Mouse (Mus musculus) left cerebral cortex, adult 18-20 months (tissue): ENCODE results near the gene Plekhh3. TPM values are rescaled to one million over a fixed set of nuclear protein-coding genes. Genes with fewer than 3 reads are reported as not detected.

Experiments
- DNase-seq, 2 experiments: peaks; one replicate each; pipeline ENCODE4 v3.0.0; 2021 to 2022; ENCODE audit warnings: low spot score in 2 of 2, mixed read lengths in 1 of 2
- total RNA-seq, 2 experiments: library from RNA; stranded (reverse); gene quantifications; 2 replicates each; pipeline ENCODE4 v1.2.3; 2021

Gene Plekhh3
- total RNA-seq, 2 experiments from 2014 or later: 14.2 to 16.7 TPM

- DNase-seq: no peak
Observed at GRCm38 (mm10) chr11:101154648-101155047, 16.5 kb downstream of the Plekhh3 start.

DNA sequence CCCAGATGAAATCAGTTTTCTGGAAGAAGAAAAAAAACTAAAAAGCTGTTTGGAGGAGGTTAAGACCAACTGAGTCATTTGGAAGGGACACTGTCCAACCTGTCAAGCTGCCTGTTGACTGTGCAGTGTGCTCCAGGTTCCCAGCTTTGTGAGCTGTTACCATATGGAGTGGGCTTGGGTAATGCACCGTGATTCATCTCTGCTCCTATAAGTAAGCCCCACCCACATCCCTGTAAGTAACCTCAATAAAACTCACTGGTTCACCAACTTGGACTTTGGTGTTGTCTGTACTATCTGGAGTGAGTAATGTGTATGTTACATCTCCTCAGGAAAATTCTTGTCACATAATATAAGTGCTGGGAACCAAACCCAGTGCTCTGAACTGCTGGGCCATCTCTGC is 18.3 kb downstream of the Plekhh3 start:
- no peak for DNase-seq

- DNase-seq: no peak
Observed at GRCm38 (mm10) chr11:101151063-101151462, 20.1 kb downstream of the Plekhh3 start.

GRCm38 (mm10) chr11:101149178-101150105 is 21.7 kb downstream of the Plekhh3 start:
- DNase-seq: no peak

DNA sequence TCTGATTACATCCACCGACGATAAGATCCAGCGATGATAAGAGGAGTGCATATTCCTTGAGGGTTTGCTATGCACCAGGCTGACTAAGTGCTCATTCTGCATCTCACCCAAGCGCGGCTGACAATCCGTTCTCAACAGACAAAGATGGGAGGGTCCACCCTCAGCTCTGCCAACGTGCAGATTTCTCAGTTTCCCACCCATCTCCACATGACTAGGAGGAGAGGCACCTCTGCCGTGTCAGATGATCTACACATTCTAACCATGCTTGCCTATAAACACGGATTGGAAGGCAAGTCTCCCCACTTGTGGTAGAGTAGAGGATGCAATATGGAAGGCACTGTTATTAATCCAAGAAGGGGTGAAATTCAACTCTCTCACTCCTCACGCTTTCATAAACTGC is 22.4 kb downstream of the Plekhh3 start:
- no peak for DNase-seq

- peak in 1 of 2 experiments; percentile 38 for DNase-seq
Observed at GRCm38 (mm10) chr11:101146377-101146776, 24.8 kb downstream of the Plekhh3 start.

GRCm38 (mm10) chr11:101143338-101144225 is 27.6 kb downstream of the Plekhh3 start:
- peak in 1 of 2 experiments; percentile 44 for DNase-seq

- DNase-seq: no peak
Observed at GRCm38 (mm10) chr11:101142215-101142967, 28.8 kb downstream of the Plekhh3 start.

DNA sequence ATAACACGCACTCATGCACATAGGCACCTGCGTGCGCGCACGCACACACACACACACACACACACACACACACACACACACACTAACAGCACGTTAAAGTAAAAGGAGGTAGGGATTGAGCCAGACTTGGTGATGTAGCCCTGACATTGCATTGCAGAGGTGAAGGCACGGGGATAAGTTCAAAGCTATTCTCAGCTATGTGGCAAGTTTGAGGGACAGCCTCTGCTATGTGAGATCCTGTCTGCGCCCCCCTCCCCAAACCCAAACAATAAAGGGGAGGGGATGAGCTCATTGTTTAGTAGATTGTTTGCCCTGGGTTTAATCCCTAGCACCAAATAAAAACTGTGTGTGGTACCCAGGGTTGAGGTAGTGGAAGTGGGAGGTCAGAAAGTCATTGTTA is 30.1 kb downstream of the Plekhh3 start:
- no peak for DNase-seq

DNA sequence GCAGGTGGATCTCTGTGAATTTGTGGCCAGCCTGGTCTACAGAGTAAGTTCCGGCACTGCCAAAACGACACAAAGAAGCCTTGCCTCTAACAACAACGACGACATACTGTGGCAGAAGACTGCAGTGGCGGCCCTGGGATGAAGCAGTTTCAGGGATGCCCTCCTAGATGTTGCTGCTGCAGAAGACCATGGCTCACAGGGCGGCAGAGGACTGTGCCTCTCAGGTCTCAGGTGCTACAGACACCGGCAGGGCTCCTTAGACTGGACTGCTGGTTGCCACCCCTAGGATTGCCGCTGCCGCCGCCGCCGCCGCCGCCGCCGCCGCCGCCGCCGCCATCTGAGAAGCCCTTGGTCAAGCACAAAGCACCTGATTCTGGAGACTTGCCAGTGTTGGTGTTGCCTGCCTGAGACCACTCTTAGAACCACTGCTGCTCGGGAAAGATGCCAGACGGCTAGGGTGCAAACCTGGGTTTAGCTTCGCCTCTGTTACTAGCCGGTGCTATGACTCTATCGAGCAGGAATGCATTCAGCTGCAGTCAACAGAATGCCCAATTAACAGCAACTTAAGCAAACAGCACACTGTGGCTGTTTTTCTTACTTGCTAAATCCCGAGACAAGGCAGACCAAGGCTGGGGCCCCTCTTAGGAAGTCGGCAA is 30.9 kb downstream of the Plekhh3 start:
- no peak for DNase-seq

DNA sequence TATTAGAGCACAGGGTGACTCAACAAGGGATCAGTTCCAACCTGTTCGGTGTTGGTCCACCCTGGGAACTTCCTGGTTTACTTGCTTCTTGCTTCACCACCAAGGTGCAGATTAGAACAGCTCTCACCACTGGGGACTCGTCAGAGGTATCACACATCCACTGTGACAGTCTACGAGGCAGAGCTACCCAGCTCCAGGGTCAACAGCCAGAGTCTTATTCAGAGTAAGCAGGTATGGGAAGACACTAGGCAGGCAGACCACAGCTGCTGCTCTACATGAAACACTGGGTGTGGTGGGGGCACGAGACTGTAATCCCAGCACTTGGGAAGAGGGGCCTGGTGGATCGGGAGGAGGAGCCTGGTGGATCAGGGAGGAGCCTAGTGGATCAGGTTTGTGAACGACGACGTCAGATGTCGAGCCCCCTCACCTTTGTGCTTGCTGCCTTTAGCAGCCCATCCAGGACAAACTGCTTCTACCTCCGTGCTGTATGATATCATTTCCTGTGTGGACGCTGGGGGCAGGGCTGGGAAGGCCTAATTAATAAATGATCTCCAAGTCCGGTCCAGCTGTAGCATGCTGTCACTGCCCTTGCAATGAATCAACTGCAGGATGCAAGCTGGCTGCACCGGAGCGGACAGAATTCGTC is 32.5 kb downstream of the Plekhh3 start:
- no peak for DNase-seq

- no peak for DNase-seq
Observed at GRCm38 (mm10) chr11:101137000-101137399, 34.2 kb downstream of the Plekhh3 start.

DNA sequence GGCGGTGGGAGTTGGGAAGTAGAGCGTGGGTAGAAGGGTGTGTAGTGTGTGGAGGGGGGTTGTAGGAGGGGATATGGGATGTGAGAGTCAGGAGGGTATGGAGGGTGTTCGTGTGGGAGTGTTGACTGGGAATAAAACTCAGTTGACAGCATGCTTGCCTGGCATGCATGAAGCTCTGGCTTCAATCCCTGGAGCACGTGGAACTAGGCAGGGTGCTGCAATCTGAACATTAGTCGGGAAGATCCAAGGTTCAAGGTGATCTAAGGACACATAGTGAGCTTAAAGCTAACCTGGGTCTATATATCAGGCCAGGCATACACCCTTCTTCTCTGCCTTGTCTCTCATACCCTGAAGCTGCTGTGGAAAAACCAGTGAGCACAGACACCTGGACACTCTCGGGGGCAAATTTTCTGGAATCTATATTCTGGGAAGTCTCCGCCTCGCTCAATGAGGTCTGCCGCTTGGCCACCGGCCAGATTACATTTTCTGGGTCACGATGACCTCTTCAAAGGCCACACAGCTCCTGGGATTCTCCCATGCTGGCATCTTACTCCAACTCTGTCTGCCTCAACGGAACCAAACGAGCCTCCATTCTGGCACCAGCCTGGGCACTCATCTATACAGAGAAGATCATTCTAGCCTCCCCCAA is 36.8 kb downstream of the Plekhh3 start:
- DNase-seq: no peak

DNA sequence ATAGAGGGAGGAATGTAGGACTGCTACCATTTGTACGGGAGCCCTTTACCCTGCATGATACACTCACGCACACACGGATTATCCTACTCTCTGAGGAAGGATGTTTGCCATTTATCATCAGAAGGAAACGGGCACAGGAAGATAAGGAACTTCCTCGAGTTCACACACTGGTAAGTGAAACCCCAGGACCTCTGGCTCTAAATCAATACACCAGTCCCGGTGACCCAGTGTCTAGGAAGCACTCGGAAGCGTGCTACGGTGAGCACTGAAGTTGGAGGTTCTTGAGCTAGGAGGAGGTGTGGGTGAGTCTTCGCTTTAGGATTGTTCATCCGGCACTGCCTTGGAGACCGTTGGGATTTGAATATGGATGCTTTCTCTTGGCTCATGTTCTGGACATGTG is 38.1 kb downstream of the Plekhh3 start:
- DNase-seq: no peak

DNA sequence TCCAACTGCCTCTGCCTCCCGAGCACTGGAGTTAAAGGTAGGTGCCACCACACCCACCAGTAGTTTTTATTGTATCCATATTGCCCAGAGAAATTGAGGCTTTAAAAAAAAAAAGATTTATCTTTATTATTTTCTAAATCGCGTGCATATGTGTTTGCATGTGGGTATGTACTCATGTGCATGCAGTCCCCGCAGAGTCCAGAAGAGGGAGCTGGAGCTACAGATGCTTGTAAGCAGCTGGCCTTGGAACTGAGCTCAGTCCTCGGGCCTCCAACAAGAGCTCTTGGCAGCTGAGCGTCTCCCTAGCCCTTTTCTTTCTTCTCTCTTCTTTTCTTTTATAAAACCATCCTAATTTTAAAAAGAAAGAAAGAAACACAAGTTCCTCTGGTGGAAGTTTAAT is 39.5 kb downstream of the Plekhh3 start:
- DNase-seq: no peak

DNA sequence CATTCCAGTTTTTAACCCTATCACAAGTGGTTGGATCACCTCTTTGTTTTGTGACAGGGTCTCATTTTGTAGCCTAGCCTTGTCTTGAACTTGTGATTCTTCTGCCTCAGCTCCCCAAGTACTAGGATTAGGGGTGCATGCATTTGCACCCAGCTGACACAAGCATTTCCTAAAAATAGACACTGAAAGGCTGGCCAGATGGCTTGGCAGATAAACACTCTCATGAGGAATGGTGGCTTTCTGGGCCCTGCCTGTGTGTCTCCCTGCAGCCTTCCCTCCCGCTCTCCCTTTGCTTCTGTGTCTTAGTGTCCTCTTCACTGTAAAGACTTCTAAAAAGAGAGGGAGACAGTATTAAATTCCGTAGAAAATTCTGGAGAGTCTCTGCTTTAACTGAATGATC is 40.0 kb downstream of the Plekhh3 start:
- no peak for DNase-seq

GRCm38 (mm10) chr11:101130056-101130756 is 40.9 kb downstream of the Plekhh3 start:
- DNase-seq: no peak

- no peak for DNase-seq
Observed at GRCm38 (mm10) chr11:101128996-101129577, 42.1 kb downstream of the Plekhh3 start.

DNA sequence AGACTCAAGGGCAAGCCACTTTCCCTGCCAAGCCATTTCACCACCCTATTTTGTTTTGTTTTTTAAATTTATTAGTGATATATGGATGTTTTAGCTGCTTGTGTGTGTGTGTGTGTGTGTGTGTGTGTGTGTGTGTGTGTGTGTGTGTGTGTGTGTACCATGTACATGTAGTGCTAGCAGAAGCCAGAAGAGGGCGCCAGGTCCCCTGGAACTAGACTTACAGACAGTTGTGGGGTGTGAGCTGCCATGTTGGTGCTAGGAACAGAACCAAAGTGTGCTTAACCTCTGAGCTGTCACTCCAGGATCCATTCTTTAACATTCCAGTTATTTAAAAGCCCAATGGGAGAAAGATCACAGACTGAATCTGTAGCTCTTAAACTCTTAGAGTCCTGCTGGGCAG is 44.1 kb downstream of the Plekhh3 start:
- no peak for DNase-seq
